Mouse (Mus musculus) liver, embryonic 15.5 days (tissue): ENCODE measurements around the gene 1810009J06Rik. TPM values are rescaled to one million over a fixed set of nuclear protein-coding genes. Genes with fewer than 3 reads are reported as not detected.
"Not testable (repeated sequence)": the region's sequence is repeated elsewhere in the genome, so short reads cannot be mapped to it uniquely, and the experiment has no call there.

Experiments used
- ATAC-seq: fragments of 200-750 bp; cut with Nextera tagmentation; 2 replicates; pipeline ENCODE4 v1.8.0; 2017; ENCODE audit warnings: moderate number of reproducible peaks, mild to moderate bottlenecking, moderate library complexity; ENCODE audit not compliant: insufficient read depth
- H3K27ac ChIP-seq: fragments of 300-500 bp; sonication (generic); replicated peaks from 2 replicates; pipeline ENCODE4 v1.5.1; 2015; ENCODE audit warnings: mild to moderate bottlenecking, inconsistent platforms
- H3K27me3 ChIP-seq: fragments of 300-500 bp; sonication (generic); 2 replicates; pipeline ENCODE4 v1.6.1; 2015; ENCODE audit warnings: mild to moderate bottlenecking, inconsistent platforms
- H3K36me3 ChIP-seq: fragments of 300-500 bp; sonication (generic); replicated peaks from 2 replicates; pipeline ENCODE4 v1.6.1; 2015; ENCODE audit warnings: moderate library complexity, mild to moderate bottlenecking, inconsistent platforms
- H3K4me1 ChIP-seq: fragments of 300-500 bp; sonication (generic); replicated peaks from 2 replicates; pipeline ENCODE4 v1.6.1; 2015; ENCODE audit warnings: inconsistent platforms
- H3K4me2 ChIP-seq: fragments of 300-500 bp; sonication (generic); 2 replicates; pipeline ENCODE4 v1.6.1; 2015; ENCODE audit warnings: moderate library complexity, mild to moderate bottlenecking, inconsistent platforms
- H3K4me3 ChIP-seq: fragments of 300-500 bp; sonication (generic); replicated peaks from 2 replicates; pipeline ENCODE4 v1.5.1; 2015; ENCODE audit warnings: mild to moderate bottlenecking, inconsistent platforms
- H3K9ac ChIP-seq: fragments of 300-500 bp; sonication (generic); 2 replicates; pipeline ENCODE4 v1.6.1; 2015; ENCODE audit warnings: moderate library complexity, mild to moderate bottlenecking, inconsistent platforms
- H3K9me3 ChIP-seq: fragments of 300-500 bp; sonication (generic); replicated peaks from 2 replicates; pipeline ENCODE4 v1.6.1; 2016; ENCODE audit warnings: inconsistent platforms
- WGBS: fragments of 180-500 bp; shearing (Covaris S2); methylation state at CpG from one replicate; pipeline ENCODE4 v1.1.7; 2015; ENCODE audit warnings: mixed read lengths; ENCODE audit not compliant: insufficient replicate concordance; 5-methylcytosine and 5-hydroxymethylcytosine counted together
- polyA plus RNA-seq: library from polyadenylated mRNA; unstranded; fragments of >200 nt; fragmentation: Nextera tagmentation; extraction: Ambion mirVana; gene quantifications from 2 replicates; pipeline ENCODE4 v1.2.1, GENCODE M21; 2015

1810009J06Rik gene
- polyA plus RNA-seq: not detected in 2 replicates

DNA sequence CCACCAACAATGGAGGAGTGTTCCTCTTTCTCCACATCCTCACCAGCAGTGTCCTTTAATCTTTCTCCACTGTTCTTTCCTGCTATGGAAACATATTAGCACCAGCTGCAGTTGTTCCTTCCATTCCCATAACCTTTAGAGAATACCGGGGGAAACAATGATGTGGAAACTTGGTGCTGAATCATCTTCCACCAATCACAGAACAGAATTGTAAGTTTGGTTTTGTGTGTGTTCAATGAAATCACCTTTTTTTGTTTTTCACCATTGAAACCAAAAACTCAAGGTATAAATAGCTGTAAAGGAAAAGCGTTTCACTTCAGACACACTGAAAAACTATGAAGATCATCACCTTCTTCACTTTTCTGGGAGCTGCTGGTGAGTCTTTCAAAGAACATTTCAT lies at the start of gene 1810009J06Rik:
1810009J06Rik (plus strand) TSS at position 301 of the 400 bp plus-strand sequence.
- H3K36me3 ChIP-seq, H3K27ac ChIP-seq, H3K9me3 ChIP-seq, ATAC-seq, H3K27me3 ChIP-seq, H3K4me2 ChIP-seq, H3K4me1 ChIP-seq, H3K4me3 ChIP-seq, H3K9ac ChIP-seq: not testable (repeated sequence)
- WGBS: 66% methylated on average over 2 of the region's 2 CpGs

DNA sequence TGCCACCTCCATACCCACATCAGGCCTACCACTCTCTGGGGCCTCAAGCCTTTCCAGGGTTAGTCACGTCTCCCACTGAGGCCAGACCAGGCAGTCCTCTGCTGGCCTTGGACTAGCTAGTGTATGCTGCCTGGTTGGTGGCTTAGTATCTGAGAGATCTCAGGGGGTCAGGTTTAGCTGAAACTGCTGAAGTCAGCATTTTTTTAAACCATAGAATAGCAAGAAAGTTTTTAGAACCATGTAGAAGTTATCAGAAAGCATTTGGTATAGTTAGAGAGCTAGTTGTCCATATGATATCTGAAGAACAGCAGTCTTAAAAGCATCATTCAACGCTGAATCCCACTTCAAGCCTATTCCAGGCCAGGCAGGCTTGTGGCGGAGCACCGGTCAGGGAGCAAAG lies 44.6 kb upstream of the 1810009J06Rik start:
- WGBS: 77% methylated on average over 4 of the region's 4 CpGs
- no peak overlapping the region for H3K4me3 ChIP-seq

GRCm38 (mm10) chr6:40940457-40940856 lies 24.1 kb upstream of the 1810009J06Rik start, which contains the start of gene 1700074P13Rik:
1700074P13Rik (minus strand) TSS chr6:40940557.
- WGBS: 76% methylated on average over 10 of the region's 10 CpGs
- H3K27ac ChIP-seq: no peak within 1 kb of the TSS
- no peaks in the 10 kb centered on the region for H3K4me1 ChIP-seq
- no peak within 1 kb of the TSS for H3K9ac ChIP-seq
- no peaks in the 10 kb centered on the region for H3K36me3 ChIP-seq
- H3K4me3 ChIP-seq: no peak within 1 kb of the TSS
- no peaks in the 10 kb centered on the region for H3K9me3 ChIP-seq
- no peak within 1 kb of the TSS for H3K4me2 ChIP-seq
- ATAC-seq: no peak
- no peaks in the 10 kb centered on the region for H3K27me3 ChIP-seq

More for the DNA sequence above, 44.6 kb upstream of the 1810009J06Rik start:
- no peaks in the 10 kb centered on the region for H3K4me1 ChIP-seq
- no peaks in the 10 kb centered on the region for H3K27me3 ChIP-seq
- H3K4me2 ChIP-seq: no peak overlapping the region
- no peak overlapping the region for H3K27ac ChIP-seq
- no peak for ATAC-seq
- no peak overlapping the region for H3K9ac ChIP-seq
- no peaks in the 10 kb centered on the region for H3K36me3 ChIP-seq
- H3K9me3 ChIP-seq: no peaks in the 10 kb centered on the region

DNA sequence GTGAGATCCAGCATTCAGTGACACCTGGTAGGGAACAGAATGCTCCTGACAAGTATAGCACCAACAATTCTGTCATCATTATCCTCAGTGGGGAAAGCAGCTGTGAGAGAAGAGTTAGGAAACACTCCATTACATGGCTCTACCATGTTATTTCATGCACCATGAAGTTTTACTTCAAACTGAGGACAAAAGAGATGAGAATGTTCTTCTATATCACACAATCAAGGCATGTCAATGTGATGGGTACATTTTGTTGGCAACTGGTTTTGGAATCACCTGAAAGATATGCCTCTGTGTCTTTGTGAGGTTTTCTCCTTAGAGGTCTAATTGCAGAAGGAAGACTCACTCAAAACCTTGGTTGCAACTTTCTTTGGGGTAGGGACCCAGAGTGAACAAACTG lies 12.8 kb upstream of the 1810009J06Rik start, which contains the start of gene Gm4744:
Gm4744 (minus strand) TSS at position 101 of the 400 bp plus-strand sequence.
- Histone ChIP-seq H3K27ac (no peak within 1 kb of the TSS), H3K9me3 (no peaks in the 10 kb centered on the region), H3K36me3 (no peaks in the 10 kb centered on the region), H3K4me3 (no peak within 1 kb of the TSS), H3K9ac (no peak within 1 kb of the TSS), H3K4me1 (no peaks in the 10 kb centered on the region), H3K4me2 (no peak within 1 kb of the TSS), H3K27me3 (no peaks in the 10 kb centered on the region)
- no peak for ATAC-seq

GRCm38 (mm10) chr6:40953716-40954115 lies 10.8 kb upstream of the 1810009J06Rik start:
- Histone ChIP-seq H3K9ac (no peak overlapping the region), H3K4me1 (no peaks in the 10 kb centered on the region), H3K9me3 (no peaks in the 10 kb centered on the region), H3K27ac (no peak overlapping the region), H3K4me3 (no peak overlapping the region), H3K4me2 (no peak overlapping the region), H3K36me3 (no peaks in the 10 kb centered on the region), H3K27me3 (no peaks in the 10 kb centered on the region)
- 40% methylated on average over 2 of the region's 2 CpGs for WGBS
- ATAC-seq: no peak

DNA sequence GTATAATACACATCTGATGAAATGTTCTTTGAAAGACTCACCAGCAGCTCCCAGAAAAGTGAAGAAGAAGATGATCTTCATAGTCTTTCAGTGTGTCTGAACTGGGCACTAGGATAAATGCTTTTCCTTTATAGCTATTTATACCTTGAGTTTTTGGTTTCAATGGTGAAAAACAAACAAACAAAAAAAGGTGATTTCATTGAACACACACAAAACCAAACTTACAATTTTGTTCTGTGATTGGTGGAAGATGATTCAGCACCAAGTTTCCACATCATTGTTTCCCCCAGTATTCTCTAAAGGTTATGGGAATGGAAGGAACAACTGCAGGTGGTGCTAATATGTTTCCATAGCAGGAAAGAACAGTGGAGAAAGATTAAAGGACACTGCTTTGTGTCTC lies 34.8 kb downstream of the 1810009J06Rik start, which contains the start of gene Gm2663:
Gm2663 (minus strand) TSS at position 101 of the 400 bp plus-strand sequence.
- H3K4me2 ChIP-seq, H3K27me3 ChIP-seq, H3K9me3 ChIP-seq, H3K4me3 ChIP-seq, H3K27ac ChIP-seq, H3K9ac ChIP-seq, H3K36me3 ChIP-seq, ATAC-seq, H3K4me1 ChIP-seq: not testable (repeated sequence)

- 49% methylated on average over 4 of the region's 4 CpGs for WGBS
- Histone ChIP-seq H3K9me3 (no peaks in the 10 kb centered on the region), H3K27ac (no peak overlapping the region), H3K4me3 (no peak overlapping the region), H3K4me1 (no peaks in the 10 kb centered on the region), H3K36me3 (no peaks in the 10 kb centered on the region), H3K9ac (no peak overlapping the region), H3K4me2 (no peak overlapping the region), H3K27me3 (no peaks in the 10 kb centered on the region)
- no peak for ATAC-seq
Measured at GRCm38 (mm10) chr6:41015065-41015464, 50.5 kb downstream of the 1810009J06Rik start.

Other genes with a start within 250 kb of the 1810009J06Rik start
- not detected in 2 replicates for gene Moxd2, start 77.3 kb upstream of the 1810009J06Rik start, polyA plus RNA-seq
- not detected in 2 replicates for gene Prss58, start 64.4 kb upstream of the 1810009J06Rik start, polyA plus RNA-seq
- gene 1700074P13Rik, start 24.2 kb upstream of the 1810009J06Rik start, polyA plus RNA-seq: not detected in 2 replicates
- gene Gm4744, start 12.9 kb upstream of the 1810009J06Rik start, polyA plus RNA-seq: not detected in 2 replicates
- gene Gm2663, start 34.7 kb downstream of the 1810009J06Rik start, polyA plus RNA-seq: not detected in 2 replicates
- not detected in 2 replicates for gene 2210010C04Rik, start 70.8 kb downstream of the 1810009J06Rik start, polyA plus RNA-seq